In the genomic region with DNA sequence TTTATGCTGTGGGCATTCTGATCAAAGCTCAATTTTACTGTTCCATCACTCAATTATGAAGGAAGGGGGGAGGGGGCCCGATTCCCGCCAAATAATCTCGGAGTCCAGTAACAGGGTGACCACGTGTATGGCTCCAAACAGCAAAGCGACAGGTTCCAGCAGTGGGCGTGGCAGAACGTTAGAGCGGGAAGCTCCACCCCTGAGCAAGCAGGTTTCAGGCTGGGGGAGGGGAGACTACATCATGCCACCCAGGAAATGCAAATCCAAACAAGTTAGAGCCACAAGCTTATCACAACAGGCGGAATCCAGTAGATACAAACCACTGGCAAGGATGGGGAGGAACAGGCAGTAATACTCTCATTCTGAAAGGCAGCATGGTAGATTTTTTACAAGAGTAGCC, we compare ENCODE assay signal across 22 mouse cellular contexts.
DNase-seq lines count a peak whose midpoint lies in the region; ATAC-seq and TF ChIP-seq lines count a peak whose summit lies in the region.
"Had no signal": no experiment of that assay in that cellular context is flagged by ENCODE, and none has a peak within 500 bp of the region (broad histone marks: within the 10 kb centered on the region; RNA-seq: fewer than 3 reads in every experiment).

No protein-coding gene starts in this region.

- no peak overlapping the region for H3K27ac ChIP-seq in intestine, embryonic 14.5 days (ENCODE audit: low read depth)
- no peak overlapping the region for H3K27ac ChIP-seq in intestine, postnatal 0 days (ENCODE audit: low read depth, low read length)
- H3K27ac ChIP-seq in ES-E14 (ENCODE audit: insufficient read depth, low read depth, low read length, poor library complexity, severe bottlenecking), result no peak overlapping the region
- H3K27ac ChIP-seq: embryonic facial prominence, embryonic 10.5 days; embryonic facial prominence, embryonic 12.5 days; forebrain, embryonic 13.5 days; forebrain, embryonic 15.5 days had no signal

- no peaks in the 10 kb centered on the region for H3K27me3 ChIP-seq in intestine, embryonic 14.5 days (replicated peaks; ENCODE audit: control insufficient read depth, insufficient read depth, low read length)
- no peaks in the 10 kb centered on the region for H3K27me3 ChIP-seq in intestine, postnatal 0 days (replicated peaks; ENCODE audit: control insufficient read depth, insufficient read depth, low read length)
- H3K27me3 ChIP-seq: CH12.LX; embryonic facial prominence, embryonic 12.5 days; forebrain, embryonic 13.5 days; forebrain, embryonic 15.5 days had no signal

- no peak overlapping the region for H3K4me2 ChIP-seq in intestine, embryonic 14.5 days (ENCODE audit: low read length)
- H3K4me2 ChIP-seq in intestine, postnatal 0 days (replicated peaks; ENCODE audit: low read depth), result no peak overlapping the region
- H3K4me2 ChIP-seq: embryonic facial prominence, embryonic 12.5 days; forebrain, embryonic 13.5 days; forebrain, embryonic 15.5 days had no signal

- TF ChIP-seq CTCF in intestine, postnatal 0 days (IDR thresholded peaks at IDR 0.05; ENCODE audit: low read depth), result no peak

- DNase-seq in intestine, embryonic 14.5 days (ENCODE audit: low spot score), result peak; percentile 43
- peak; percentile 17 for DNase-seq in ES-E14 (ENCODE audit: low read depth, low spot score)
- DNase-seq in ZHBTc4 (ENCODE audit: low read depth, low spot score), result peak; percentile 71
- DNase-seq in kidney, postnatal 25 days, result no peak
- no peak for DNase-seq in adrenal gland, adult 18-20 months (ENCODE audit: low spot score in 2 of 2)
- DNase-seq: adrenal gland, adult 8-10 months; adrenal gland, postnatal 14 days; adrenal gland, postnatal 36 days; B cell, adult 2 months; cerebellum, adult 11-12 months; cerebellum, adult 2 months; cerebellum, adult 9-10 months; cerebellum, postnatal 10 days; cerebellum, postnatal 25 days; forebrain, postnatal 0 days had no signal

- 79% methylated on average over 9 of the region's 9 CpGs for WGBS in intestine, embryonic 14.5 days
- 75% methylated on average over 9 of the region's 9 CpGs for WGBS in intestine, postnatal 0 days

- ATAC-seq in intestine, embryonic 14.5 days (replicated peaks; ENCODE audit: low FRiP score, low TSS enrichment, low read depth), result no peak
- no peak for ATAC-seq in intestine, postnatal 0 days
- ATAC-seq: CD4-positive, CD25-positive, alpha-beta regulatory T cell, adult 4 months; forebrain, embryonic 13.5 days; forebrain, embryonic 15.5 days; forebrain, postnatal 0 days had no signal

- no peak overlapping the region for H3K9ac ChIP-seq in intestine, embryonic 14.5 days (ENCODE audit: low read length)
- no peak overlapping the region for H3K9ac ChIP-seq in intestine, postnatal 0 days (ENCODE audit: low read depth, low read length)
- H3K9ac ChIP-seq in ES-E14 (ENCODE audit: insufficient read depth, low read depth, low read length, poor library complexity, severe bottlenecking), result no peak overlapping the region
- H3K9ac ChIP-seq: embryonic facial prominence, embryonic 12.5 days; forebrain, embryonic 13.5 days; forebrain, embryonic 15.5 days; forebrain, postnatal 0 days had no signal

- no peaks in the 10 kb centered on the region for H3K9me3 ChIP-seq in intestine, embryonic 14.5 days (ENCODE audit: control insufficient read depth, low read length)
- no peaks in the 10 kb centered on the region for H3K9me3 ChIP-seq in intestine, postnatal 0 days (ENCODE audit: control insufficient read depth)
- H3K9me3 ChIP-seq in ES-E14 (ENCODE audit: control insufficient read depth, insufficient read depth, low read depth, low read length), result no peaks in the 10 kb centered on the region
- H3K9me3 ChIP-seq: embryonic facial prominence, embryonic 12.5 days; forebrain, embryonic 13.5 days; forebrain, embryonic 15.5 days had no signal

- H3K36me3 ChIP-seq in intestine, embryonic 14.5 days (ENCODE audit: control insufficient read depth, insufficient read depth, low read length), result peaks cover 8% of the 10 kb centered on the region; the same call in 1 of the 2 replicates
- H3K36me3 ChIP-seq in intestine, postnatal 0 days (ENCODE audit: control insufficient read depth, insufficient read depth), result peaks cover 7% of the 10 kb centered on the region; the same call in 1 of the 2 replicates
- peaks cover 7% of the 10 kb centered on the region for H3K36me3 ChIP-seq in ES-E14 (ENCODE audit: control insufficient read depth, insufficient read depth, low read length, poor library complexity, severe bottlenecking)

- H3K4me1 ChIP-seq in intestine, embryonic 14.5 days (replicated peaks; ENCODE audit: control insufficient read depth, insufficient read depth, low read length), result no peaks in the 10 kb centered on the region
- H3K4me1 ChIP-seq in intestine, postnatal 0 days (replicated peaks; ENCODE audit: control insufficient read depth, insufficient read depth, low read length), result no peaks in the 10 kb centered on the region
- H3K4me1 ChIP-seq in ES-E14 (ENCODE audit: control insufficient read depth in 2 of 2, insufficient read depth in 2 of 2, low read length in 2 of 2, poor library complexity in 1 of 2), result peaks cover 0 to 3% of the 10 kb centered on the region in 2 experiments; a peak in 2 of 4 replicates
- H3K4me1 ChIP-seq: embryonic facial prominence, embryonic 10.5 days; embryonic facial prominence, embryonic 12.5 days; forebrain, embryonic 13.5 days; forebrain, embryonic 15.5 days had no signal

- in situ Hi-C loops in ES-E14 (cut with MboI; ENCODE audit: low sequenced_read_pairs in 2 of 2, unreplicated experiment in 2 of 2), result no loop called here

- H3K4me3 ChIP-seq in intestine, embryonic 14.5 days (ENCODE audit: low read depth, low read length), result no peak overlapping the region
- H3K4me3 ChIP-seq in intestine, postnatal 0 days (ENCODE audit: low read depth, low read length), result no peak overlapping the region
- no peak overlapping the region for H3K4me3 ChIP-seq in ES-E14 (ENCODE audit: insufficient read depth in 1 of 2, low read depth in 1 of 2, low read length in 2 of 2, poor library complexity in 1 of 2, severe bottlenecking in 1 of 2)
- H3K4me3 ChIP-seq: embryonic facial prominence, embryonic 10.5 days; embryonic facial prominence, embryonic 12.5 days; forebrain, embryonic 13.5 days; forebrain, embryonic 15.5 days had no signal

TF ChIP-seq in ES-E14, 5 proteins besides CTCF, POLR2A, EP300 and RAD21:
- TF ChIP-seq HCFC1 (IDR thresholded peaks at IDR 0.05; ENCODE audit: borderline replicate concordance, insufficient read depth, low read length), result no peak
- no peak for TF ChIP-seq CHD2 (IDR thresholded peaks at IDR 0.05; ENCODE audit: low read depth, low read length)
- no peak for TF ChIP-seq ZNF384 (IDR thresholded peaks at IDR 0.05; ENCODE audit: low read depth, low read length)
- no peak for TF ChIP-seq MAFK (IDR thresholded peaks at IDR 0.05; ENCODE audit: insufficient read depth, low read depth, low read length)
- TF ChIP-seq ZC3H11A (IDR thresholded peaks at IDR 0.05; ENCODE audit: borderline replicate concordance, low read depth, low read length), result no peak

Comparison
In these comparisons a context has a peak if more than half of its experiments do, and no peak if none do; other contexts are left out.
1. DNase-seq: peak in intestine, embryonic 14.5 days (single experiment), ES-E14 (single experiment) and ZHBTc4 (single experiment); none in kidney, postnatal 25 days (0 of 2) and adrenal gland, adult 18-20 months (0 of 2).